Mouse (Mus musculus) liver, postnatal 0 days (tissue): ENCODE measurements at regions not wholly inside any gene's neighbourhood (a gene's known extent, or its start where the extent isn't known, plus 50 kb on each side); places are given as distances from the start of the nearest gene placed in this dataset.

Source experiments
- ATAC-seq: fragments of 200-750 bp; cut with Nextera tagmentation; 2 replicates; pipeline ENCODE4 v1.8.0; 2017; ENCODE audit warnings: mild to moderate bottlenecking, moderate library complexity
- DNase-seq: peaks from one replicate; pipeline ENCODE4 v3.0.0-alpha.2; 2016
- H3K27ac ChIP-seq: fragments of 300-500 bp; sonication (generic); 2 replicates; pipeline ENCODE4 v1.5.1; 2014; ENCODE audit warnings: antibody characterized with exemption, moderate library complexity, mild to moderate bottlenecking, low read depth
- H3K27me3 ChIP-seq: fragments of 300-500 bp; sonication (generic); 2 replicates; pipeline ENCODE4 v1.6.1; 2014; ENCODE audit warnings: low read length, control low read depth, mixed read lengths; ENCODE audit not compliant: insufficient read depth
- H3K36me3 ChIP-seq: fragments of 300-500 bp; sonication (generic); replicated peaks from 2 replicates; pipeline ENCODE4 v1.6.1; 2014; ENCODE audit warnings: mild to moderate bottlenecking, control low read depth, low read length, moderate library complexity, mixed read lengths; ENCODE audit not compliant: insufficient read depth
- H3K4me1 ChIP-seq: fragments of 300-500 bp; sonication (generic); 2 replicates; pipeline ENCODE4 v1.6.1; 2014; ENCODE audit warnings: antibody characterized with exemption, mild to moderate bottlenecking, control low read depth; ENCODE audit not compliant: insufficient read depth
- H3K4me2 ChIP-seq: fragments of 300-500 bp; sonication (generic); 2 replicates; pipeline ENCODE4 v1.6.1; 2014; ENCODE audit warnings: low read depth, mild to moderate bottlenecking, low read length, moderate library complexity, mixed read lengths
- H3K4me3 ChIP-seq: fragments of 300-500 bp; sonication (generic); 2 replicates; pipeline ENCODE4 v1.5.1; 2014; ENCODE audit warnings: low read depth, low read length
- H3K9ac ChIP-seq: fragments of 300-500 bp; sonication (generic); replicated peaks from 2 replicates; pipeline ENCODE4 v1.6.1; 2014; ENCODE audit warnings: mild to moderate bottlenecking, moderate library complexity
- H3K9me3 ChIP-seq: fragments of 300-500 bp; sonication (generic); 2 replicates; pipeline ENCODE4 v1.6.1; 2016; ENCODE audit warnings: mild to moderate bottlenecking, control low read depth, low read length, mixed read lengths
- CTCF ChIP-seq: sonication (generic); IDR thresholded peaks from 2 replicates; pipeline ENCODE4 v1.5.1; 2016; ENCODE audit warnings: antibody characterized with exemption, low read depth
- EP300 ChIP-seq: IDR thresholded peaks from 2 replicates; pipeline ENCODE4 v1.6.1; 2016; ENCODE audit warnings: antibody characterized with exemption, low read depth, mild to moderate bottlenecking
- WGBS: fragments of 180-500 bp; shearing (Covaris S2); extraction: QIAGEN DNeasy Blood & Tissue Kit; methylation state at CpG from one replicate; pipeline ENCODE4 v1.1.7; 2014; ENCODE audit not compliant: insufficient replicate concordance; 5-methylcytosine and 5-hydroxymethylcytosine counted together

DNA sequence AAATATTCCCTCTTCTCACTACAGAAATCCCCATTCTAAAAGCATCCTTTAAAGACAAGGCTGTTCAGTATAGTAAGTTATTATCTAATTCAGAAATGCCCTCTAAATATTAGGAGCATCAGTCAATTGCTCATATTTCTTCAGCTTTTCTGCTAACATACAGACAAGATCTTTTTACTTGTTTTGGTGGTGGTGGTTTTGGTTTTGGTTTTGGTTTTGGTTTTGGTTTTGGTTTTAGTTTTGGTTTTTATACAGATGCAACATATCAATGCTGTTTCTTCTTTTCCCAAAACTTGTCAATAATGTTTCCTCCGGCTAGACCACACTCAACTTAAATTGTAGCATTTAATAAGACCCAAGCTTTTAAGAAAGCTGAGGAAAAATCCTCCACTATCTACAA lies 98.2 kb downstream of the Rpl36a-ps1 start:
- Histone ChIP-seq H3K27me3 (no peaks in the 10 kb centered on the region), H3K27ac (no peak overlapping the region), H3K9me3 (no peaks in the 10 kb centered on the region), H3K36me3 (no peaks in the 10 kb centered on the region), H3K9ac (no peak overlapping the region), H3K4me3 (no peak overlapping the region), H3K4me2 (no peak overlapping the region), H3K4me1 (no peaks in the 10 kb centered on the region)
- 85% methylated on average over 1 of the region's 1 CpGs for WGBS
- TF ChIP-seq EP300, result no peak
- no peak for TF ChIP-seq CTCF
- no peak for ATAC-seq
- DNase-seq, result no peak

DNA sequence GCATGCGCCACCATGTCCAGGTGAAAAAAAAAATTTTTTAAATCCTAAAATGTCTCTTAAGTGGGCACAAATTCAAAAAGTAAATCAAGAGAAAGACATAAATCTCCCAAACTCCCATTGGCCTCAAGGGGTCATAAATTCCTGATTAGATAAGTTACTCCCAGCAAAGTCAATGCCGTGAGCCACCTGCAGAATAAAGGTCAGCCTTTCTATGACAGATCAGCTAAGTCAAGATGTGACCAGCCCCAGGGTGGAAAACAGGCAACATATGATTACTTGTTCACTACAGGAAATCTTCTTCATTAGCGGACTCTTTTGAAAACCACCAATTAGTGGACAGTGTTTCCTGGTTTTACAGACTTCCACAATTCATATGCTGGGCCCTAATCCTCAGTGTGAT lies 101.4 kb downstream of the Rpl36a-ps1 start:
- H3K27ac ChIP-seq, result no peak overlapping the region
- no peak overlapping the region for H3K4me2 ChIP-seq
- H3K27me3 ChIP-seq, result no peaks in the 10 kb centered on the region
- no peak for TF ChIP-seq EP300
- no peak for TF ChIP-seq CTCF
- DNase-seq, result no peak
- no peak for ATAC-seq
- H3K4me3 ChIP-seq, result no peak overlapping the region
- H3K36me3 ChIP-seq, result no peaks in the 10 kb centered on the region
- 70% methylated on average over 3 of the region's 3 CpGs for WGBS
- H3K9me3 ChIP-seq, result no peaks in the 10 kb centered on the region
- no peak overlapping the region for H3K9ac ChIP-seq
- no peaks in the 10 kb centered on the region for H3K4me1 ChIP-seq

DNA sequence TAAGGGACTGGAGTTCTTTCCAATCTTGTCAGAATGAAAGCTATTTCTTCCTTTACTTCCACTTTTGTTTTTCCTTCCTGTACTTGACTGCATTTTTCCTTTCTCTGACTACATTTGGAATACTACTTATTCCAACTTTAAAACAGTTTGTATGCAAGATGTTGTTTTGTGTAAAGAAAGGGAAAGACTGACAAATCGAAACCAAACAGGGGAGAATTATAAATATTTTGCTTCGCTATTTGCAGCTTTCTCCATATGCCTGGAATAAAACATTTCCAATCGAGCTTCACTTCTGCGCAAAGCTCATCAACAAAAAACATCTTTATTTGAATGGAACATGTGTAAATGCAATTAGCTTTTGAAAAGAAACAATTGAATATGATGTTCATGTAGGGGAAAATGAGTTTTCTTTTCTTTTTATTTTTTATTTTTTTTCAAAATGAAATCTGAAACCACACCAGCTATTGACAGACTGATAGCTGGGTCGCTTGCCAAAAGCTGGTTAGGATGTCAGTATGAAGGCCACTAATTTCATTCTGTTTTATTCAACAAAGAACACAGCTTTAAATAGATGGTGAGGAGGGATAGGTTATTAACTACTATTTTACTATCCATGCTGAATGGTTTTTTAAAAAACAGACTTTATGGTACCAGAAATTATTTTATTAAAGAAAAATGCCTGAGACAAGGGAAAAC lies 102.7 kb downstream of the Rpl36a-ps1 start:
- Histone ChIP-seq H3K36me3 (no peaks in the 10 kb centered on the region), H3K27ac (no peak overlapping the region), H3K9me3 (no peaks in the 10 kb centered on the region), H3K4me1 (no peaks in the 10 kb centered on the region), H3K4me3 (no peak overlapping the region), H3K27me3 (no peaks in the 10 kb centered on the region), H3K9ac (no peak overlapping the region), H3K4me2 (no peak overlapping the region)
- no peak for ATAC-seq
- 70% methylated on average over 5 of the region's 5 CpGs for WGBS
- DNase-seq, result no peak
- no peak for TF ChIP-seq CTCF
- no peak for TF ChIP-seq EP300

DNA sequence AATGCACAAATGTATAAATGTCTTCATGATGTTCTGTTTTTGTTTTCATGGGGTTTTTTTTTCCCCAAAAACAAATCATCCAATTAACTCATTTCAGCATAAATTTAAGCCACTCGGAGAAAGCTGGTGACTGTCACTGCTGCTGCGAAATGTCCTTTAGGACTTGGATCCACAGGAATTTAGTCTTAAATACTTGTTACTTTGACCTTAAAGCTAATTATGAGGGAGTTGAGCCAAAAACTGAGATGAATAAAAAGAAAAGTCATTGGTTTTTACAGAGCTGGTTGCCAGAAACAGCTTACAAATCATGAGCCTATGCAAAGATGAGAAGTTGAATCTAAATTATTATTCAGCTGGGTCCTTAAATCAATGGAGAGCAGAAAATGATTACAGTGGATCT lies 106.5 kb downstream of the Rpl36a-ps1 start:
- Histone ChIP-seq H3K9me3 (no peaks in the 10 kb centered on the region), H3K9ac (no peak overlapping the region), H3K4me1 (no peaks in the 10 kb centered on the region), H3K36me3 (no peaks in the 10 kb centered on the region), H3K4me3 (no peak overlapping the region), H3K4me2 (no peak overlapping the region), H3K27me3 (no peaks in the 10 kb centered on the region), H3K27ac (no peak overlapping the region)
- DNase-seq (no peak), ATAC-seq (no peak)
- no peak for TF ChIP-seq CTCF
- whole genome bisulfite sequencing, result 77% methylated on average over 2 of the region's 2 CpGs

DNA sequence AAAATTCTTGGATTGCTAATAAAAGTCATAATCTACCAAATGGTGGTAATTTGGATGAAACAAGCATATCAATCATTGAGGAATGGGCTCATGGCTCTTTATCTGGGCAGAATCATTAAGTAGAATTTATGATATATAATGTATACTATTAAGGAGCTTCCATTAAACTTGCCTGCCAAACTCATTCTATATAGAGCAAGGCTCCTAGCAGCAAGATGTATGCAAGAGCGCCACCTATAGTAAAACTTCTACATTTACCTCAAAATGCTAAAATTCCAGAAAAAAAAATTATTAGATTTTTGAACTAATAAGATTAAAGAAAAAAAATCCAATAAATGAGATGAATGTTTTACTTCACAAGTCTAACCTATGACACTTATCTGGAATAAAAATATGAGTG lies 107.1 kb downstream of the Rpl36a-ps1 start:
- H3K9me3 ChIP-seq, result no peaks in the 10 kb centered on the region
- H3K27me3 ChIP-seq, result no peaks in the 10 kb centered on the region
- H3K4me2 ChIP-seq, result no peak overlapping the region
- H3K4me1 ChIP-seq, result no peaks in the 10 kb centered on the region
- DNase-seq (no peak), ATAC-seq (no peak)
- H3K9ac ChIP-seq, result no peak overlapping the region
- TF ChIP-seq EP300 (no peak), CTCF (peak; percentile 51)
- H3K4me3 ChIP-seq, result no peak overlapping the region
- H3K27ac ChIP-seq, result no peak overlapping the region
- H3K36me3 ChIP-seq, result no peaks in the 10 kb centered on the region
- 6% methylated on average over 1 of the region's 1 CpGs for WGBS

GRCm38 (mm10) chr14:98882586-98882985 lies 111.5 kb downstream of the Rpl36a-ps1 start:
- no peak for TF ChIP-seq CTCF
- Histone ChIP-seq H3K4me1 (no peaks in the 10 kb centered on the region), H3K27me3 (no peaks in the 10 kb centered on the region), H3K9me3 (no peaks in the 10 kb centered on the region), H3K27ac (no peak overlapping the region), H3K4me3 (no peak overlapping the region), H3K9ac (no peak overlapping the region), H3K36me3 (no peaks in the 10 kb centered on the region), H3K4me2 (no peak overlapping the region)
- ATAC-seq (no peak), DNase-seq (no peak)
- 76% methylated on average over 10 of the region's 10 CpGs for WGBS

- DNase-seq, result no peak
- WGBS, result 75% methylated on average over 3 of the region's 3 CpGs
These were observed 116.2 kb downstream of the Rpl36a-ps1 start for GRCm38 (mm10) chr14:98877956-98878355.

More at GRCm38 (mm10) chr14:98877956-98878355, 116.2 kb downstream of the Rpl36a-ps1 start:
- Histone ChIP-seq H3K4me2 (no peak overlapping the region), H3K36me3 (no peaks in the 10 kb centered on the region), H3K27ac (no peak overlapping the region), H3K9me3 (no peaks in the 10 kb centered on the region), H3K27me3 (no peaks in the 10 kb centered on the region), H3K4me3 (no peak overlapping the region), H3K4me1 (no peaks in the 10 kb centered on the region), H3K9ac (no peak overlapping the region)
- TF ChIP-seq EP300, result no peak
- no peak for TF ChIP-seq CTCF
- ATAC-seq, result no peak
